Mouse (Mus musculus): ENCODE measurements around the gene Kif18a.

The Kif18a gene

GRCm38 (mm10) chr2:109280600-109281340 is at the start of gene Kif18a, which contains the start of gene Mettl15:
TSS of gene Kif18a (plus strand) at chr2:109280738.
TSS of gene Mettl15 (minus strand) at chr2:109280748.
- DNase-seq = peak; percentile 97

GRCm38 (mm10) chr2:109233876-109234275 is 46.7 kb upstream of the Kif18a start:
- no peak for DNase-seq

- DNase-seq = no peak
These were observed 44.8 kb upstream of the Kif18a start for GRCm38 (mm10) chr2:109235741-109236140.

- no peak for DNase-seq
These were observed 38.6 kb upstream of the Kif18a start for GRCm38 (mm10) chr2:109241947-109242346.

- DNase-seq = no peak
These were observed 17.8 kb upstream of the Kif18a start for GRCm38 (mm10) chr2:109262779-109263178.

- DNase-seq = no peak
These were observed 7.4 kb upstream of the Kif18a start for GRCm38 (mm10) chr2:109273098-109273497.

- no peak for DNase-seq
These were observed 2.9 kb upstream of the Kif18a start for GRCm38 (mm10) chr2:109277593-109277992.

- DNase-seq = peak; percentile 71
These were observed 2.5 kb upstream of the Kif18a start for GRCm38 (mm10) chr2:109278036-109278435.

GRCm38 (mm10) chr2:109280272-109280599 is 302 bp upstream of the Kif18a start:
- DNase-seq = no peak

GRCm38 (mm10) chr2:109281341-109281690 is 778 bp downstream of the Kif18a start:
- DNase-seq = no peak

GRCm38 (mm10) chr2:109284121-109284520 is 3.6 kb downstream of the Kif18a start:
- peak; percentile 78 for DNase-seq

GRCm38 (mm10) chr2:109289327-109289726 is 8.8 kb downstream of the Kif18a start:
- no peak for DNase-seq

- DNase-seq = peak; percentile 49
These were observed 15.7 kb downstream of the Kif18a start for GRCm38 (mm10) chr2:109296264-109296663.

GRCm38 (mm10) chr2:109298160-109298559 is 17.6 kb downstream of the Kif18a start:
- no peak for DNase-seq

- no peak for DNase-seq
These were observed 21.7 kb downstream of the Kif18a start for GRCm38 (mm10) chr2:109302234-109302633.

- DNase-seq = no peak
These were observed 23.1 kb downstream of the Kif18a start for GRCm38 (mm10) chr2:109303638-109304037.

GRCm38 (mm10) chr2:109311369-109311768 is 30.8 kb downstream of the Kif18a start:
- no peak for DNase-seq

- no peak for DNase-seq
These were observed 51.3 kb downstream of the Kif18a start for GRCm38 (mm10) chr2:109331807-109332206.

- no peak for DNase-seq
These were observed 53.7 kb downstream of the Kif18a start for GRCm38 (mm10) chr2:109334237-109334636.

- no peak for DNase-seq
These were observed 55.2 kb downstream of the Kif18a start for GRCm38 (mm10) chr2:109335765-109336164.

- no peak for DNase-seq
These were observed 64.8 kb downstream of the Kif18a start for GRCm38 (mm10) chr2:109345386-109345785.

- DNase-seq = no peak
These were observed 68.2 kb downstream of the Kif18a start for GRCm38 (mm10) chr2:109348742-109349141.

GRCm38 (mm10) chr2:109358456-109359141 is 78.1 kb downstream of the Kif18a start:
- no peak for DNase-seq

- DNase-seq = no peak
These were observed 85.4 kb downstream of the Kif18a start for GRCm38 (mm10) chr2:109365962-109366361.

Data from liver (tissue).